Mouse (Mus musculus): ENCODE measurements around the gene 2310061I04Rik.

GRCm38 (mm10) chr17:35914975-35915374 is 17.7 kb upstream of the 2310061I04Rik start:
- TF ChIP-seq CTCF (IDR thresholded peaks at IDR 0.05; ENCODE audit: low read depth, low read length) (no peak), POLR2A (IDR thresholded peaks at IDR 0.05; ENCODE audit: extremely low read depth, insufficient read depth, low read length) (no peak)

All from liver, adult 2 months (tissue).